Mouse (Mus musculus) thymus, postnatal 14 days (tissue): Measurements from ENCODE around the gene Hoxd10.
A peak's percentile ranks its signal among the peaks of the same experiment; 100 is the strongest.

Experiments used
- DNase-seq: peaks from one replicate; pipeline ENCODE4 v3.0.0; 2021

The Hoxd10 gene

GRCm38 (mm10) chr2:74696442-74697335 lies 5.0 kb downstream of the Hoxd10 start:
- DNase-seq = no peak

- no peak for DNase-seq
These were observed 5.9 kb downstream of the Hoxd10 start, which contains the start of gene Hoxd9 for GRCm38 (mm10) chr2:74697567-74698121. TSS of gene Hoxd9 (plus strand) at chr2:74697727.

DNA sequence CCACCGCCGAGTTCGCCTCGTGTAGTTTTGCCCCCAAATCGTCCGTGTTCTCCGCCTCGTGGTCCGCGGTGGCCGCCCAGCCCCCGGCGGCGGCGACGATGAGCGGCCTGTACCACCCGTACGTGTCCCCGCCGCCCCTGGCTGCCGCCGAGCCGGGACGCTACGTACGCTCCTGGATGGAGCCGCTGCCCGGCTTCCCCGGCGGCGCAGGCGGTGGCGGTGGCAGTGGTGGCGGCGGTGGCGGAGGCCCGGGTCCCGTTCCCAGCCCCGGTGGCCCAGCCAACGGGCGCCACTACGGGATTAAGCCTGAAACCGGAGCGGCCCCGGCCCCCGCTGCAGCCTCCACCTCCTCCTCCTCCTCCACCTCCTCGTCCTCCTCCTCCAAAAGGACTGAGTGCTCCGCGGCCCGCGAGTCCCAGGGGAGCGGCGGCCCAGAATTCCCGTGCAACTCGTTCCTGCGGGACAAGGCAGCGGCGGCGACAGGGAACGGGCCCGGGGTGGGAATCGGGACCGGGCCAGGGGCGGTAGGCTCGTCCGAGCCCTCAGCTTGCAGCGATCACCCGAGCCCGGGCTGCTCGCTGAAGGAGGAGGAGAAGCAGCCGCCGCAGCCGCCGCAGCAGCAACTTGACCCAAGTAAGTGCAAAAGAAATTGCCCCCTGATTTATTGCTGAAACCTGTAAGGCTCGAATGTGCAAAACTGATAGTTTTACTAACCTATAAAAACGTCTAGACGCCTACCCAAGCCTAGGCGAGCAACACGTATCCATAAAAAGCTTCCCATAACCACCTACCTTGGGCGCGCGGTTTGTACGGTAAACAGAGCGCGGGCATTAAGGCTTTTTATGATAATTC lies 6.7 kb downstream of the Hoxd10 start:
- DNase-seq = no peak

DNA sequence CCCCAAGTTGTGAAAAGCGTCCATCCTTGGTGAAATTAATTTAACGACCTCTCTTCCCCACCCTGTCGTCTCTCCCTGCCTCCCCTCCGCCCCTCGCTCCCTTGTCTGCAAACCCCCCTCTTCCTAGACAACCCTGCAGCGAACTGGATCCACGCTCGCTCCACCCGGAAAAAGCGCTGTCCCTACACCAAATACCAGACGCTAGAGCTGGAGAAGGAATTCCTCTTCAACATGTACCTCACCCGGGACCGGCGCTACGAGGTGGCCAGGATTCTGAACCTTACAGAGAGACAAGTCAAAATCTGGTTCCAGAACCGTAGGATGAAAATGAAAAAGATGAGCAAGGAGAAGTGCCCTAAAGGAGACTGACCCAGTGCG lies 7.3 kb downstream of the Hoxd10 start:
- DNase-seq = no peak

DNA sequence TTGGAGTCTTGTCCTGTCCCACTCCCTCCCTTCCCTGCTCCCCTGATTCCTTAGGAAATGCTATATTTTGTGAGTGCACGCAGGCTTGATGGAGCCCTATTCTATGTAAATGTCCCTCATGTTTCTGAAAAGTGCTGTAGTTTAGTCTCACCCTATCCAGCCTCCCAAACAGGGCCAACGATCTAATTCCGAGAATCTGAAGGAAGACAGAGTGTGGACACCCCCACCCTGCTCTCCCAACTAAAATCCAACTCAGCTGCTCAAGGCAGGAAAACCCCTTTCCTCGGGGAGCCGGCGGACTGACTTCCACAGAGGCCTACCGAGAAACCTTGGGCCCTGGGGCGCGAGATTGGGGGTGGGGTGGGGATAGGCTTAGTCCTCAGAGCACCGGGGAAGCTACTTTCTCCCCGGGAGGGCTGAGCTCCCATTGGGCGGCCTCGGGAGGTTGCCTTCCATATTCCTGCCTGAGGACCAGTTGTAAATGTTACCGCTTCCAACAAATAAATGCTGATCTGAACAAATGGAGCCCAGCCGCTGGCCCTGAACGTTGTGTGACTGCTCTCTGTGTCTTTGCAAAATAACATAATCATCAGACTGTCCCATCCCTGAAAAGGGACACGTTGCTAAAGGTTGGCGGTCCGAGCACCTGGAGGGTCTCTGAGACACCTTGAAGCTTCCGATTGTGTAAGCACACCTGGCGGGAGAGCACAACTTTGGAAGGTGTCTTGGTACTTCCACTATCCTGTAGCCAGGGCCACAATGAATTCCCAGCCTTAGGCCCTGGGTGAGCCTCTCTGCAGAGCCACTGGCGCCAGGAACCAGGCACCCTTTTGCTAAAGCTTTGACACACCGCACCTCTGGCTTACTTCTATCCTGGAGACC lies 8.2 kb downstream of the Hoxd10 start:
- DNase-seq = no peak

- DNase-seq = no peak
These were observed 8.9 kb downstream of the Hoxd10 start for GRCm38 (mm10) chr2:74700546-74701112.

DNA sequence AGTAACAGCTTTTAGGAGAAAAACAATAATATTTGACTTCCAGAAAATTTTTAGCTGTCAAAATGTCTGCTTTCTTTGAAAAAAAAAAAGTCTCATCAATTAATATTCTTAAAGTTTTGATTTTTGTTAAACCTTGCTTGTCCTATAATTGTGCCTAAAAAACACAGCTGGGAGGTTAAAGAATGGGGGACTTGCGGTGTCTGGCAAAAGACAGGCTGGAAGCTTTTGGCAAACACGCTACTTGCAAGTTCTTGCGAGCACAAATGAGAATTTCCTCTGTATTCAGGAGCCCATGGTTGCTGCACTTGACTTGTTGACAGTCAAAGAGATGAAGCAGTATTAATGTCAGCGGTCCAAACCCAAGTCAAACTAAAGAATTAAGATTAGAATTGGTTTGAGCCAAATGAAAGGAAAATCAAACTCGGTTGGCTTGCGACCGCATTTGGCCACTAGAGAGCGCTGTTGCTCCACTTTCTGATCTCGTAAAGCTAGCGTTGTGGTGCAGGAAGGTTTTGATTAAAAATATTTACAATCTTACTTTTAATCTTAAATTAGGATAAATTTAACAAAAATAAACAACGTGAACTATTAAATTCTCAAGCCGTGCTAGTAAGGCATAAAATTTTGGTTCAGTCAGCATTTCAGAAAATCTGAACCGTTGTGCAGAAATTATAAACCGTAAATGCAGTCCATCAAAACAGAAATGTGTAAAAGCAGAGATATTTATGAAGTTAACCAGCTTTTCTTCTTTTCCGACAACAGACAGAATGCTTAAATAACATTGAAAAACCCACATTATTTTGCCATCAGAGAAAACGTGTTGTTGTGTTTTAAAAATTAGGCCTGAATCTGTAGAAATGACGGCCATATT lies 10.5 kb downstream of the Hoxd10 start:
- peak; percentile 66 for DNase-seq

DNA sequence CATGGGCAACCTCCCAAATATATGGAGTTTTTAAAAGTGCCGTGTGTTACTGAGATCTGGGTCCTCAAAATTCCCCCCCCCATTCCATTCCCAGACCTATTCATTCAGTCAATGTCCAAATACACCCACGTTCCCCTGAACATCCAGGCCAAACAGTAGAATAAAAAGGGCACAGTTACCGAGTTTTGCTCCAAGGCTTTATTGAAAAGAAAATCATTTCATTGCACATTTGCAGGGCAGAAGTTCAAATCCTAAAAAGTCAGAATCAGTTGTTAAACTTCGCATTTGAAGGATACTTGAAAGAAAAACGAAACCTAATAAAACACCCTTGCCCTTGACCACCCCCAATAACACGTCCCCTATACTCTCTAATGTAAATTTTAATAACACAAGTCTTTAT lies 11.1 kb downstream of the Hoxd10 start:
- DNase-seq = no peak

- no peak for DNase-seq
These were observed 11.6 kb downstream of the Hoxd10 start for GRCm38 (mm10) chr2:74703317-74703716.

GRCm38 (mm10) chr2:74703720-74704392 lies 12.1 kb downstream of the Hoxd10 start:
- no peak for DNase-seq

GRCm38 (mm10) chr2:74704393-74704998 lies 12.8 kb downstream of the Hoxd10 start, which contains the start of gene Hoxd8:
TSS of gene Hoxd8 (plus strand) at chr2:74704615.
- peak; percentile 44 for DNase-seq

GRCm38 (mm10) chr2:74704999-74705466 lies 13.3 kb downstream of the Hoxd10 start:
- DNase-seq = no peak

GRCm38 (mm10) chr2:74705467-74706089 lies 13.9 kb downstream of the Hoxd10 start:
- DNase-seq = no peak

DNA sequence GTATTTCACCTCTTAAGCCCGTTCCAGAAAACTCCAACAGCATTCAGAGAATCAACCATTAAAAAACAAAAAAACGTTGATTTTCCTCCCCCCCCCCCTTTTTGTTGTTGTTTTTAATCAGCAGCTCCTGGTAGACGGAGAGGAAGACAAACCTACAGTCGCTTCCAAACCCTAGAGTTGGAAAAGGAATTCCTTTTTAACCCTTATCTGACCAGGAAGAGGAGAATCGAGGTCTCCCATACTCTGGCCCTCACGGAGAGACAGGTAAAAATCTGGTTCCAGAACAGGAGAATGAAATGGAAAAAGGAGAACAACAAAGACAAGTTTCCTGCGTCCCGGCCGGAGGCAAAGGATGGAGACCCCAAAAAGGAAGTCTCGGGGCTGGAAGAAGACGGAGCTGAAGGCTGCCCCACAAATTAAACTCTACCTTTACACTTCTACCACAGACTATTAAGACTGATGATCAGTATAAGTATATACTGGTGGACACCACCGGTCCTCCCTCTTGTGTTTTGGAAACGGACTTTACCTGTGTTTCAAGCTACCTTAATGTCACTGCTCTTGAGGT lies 14.8 kb downstream of the Hoxd10 start:
- no peak for DNase-seq

DNA sequence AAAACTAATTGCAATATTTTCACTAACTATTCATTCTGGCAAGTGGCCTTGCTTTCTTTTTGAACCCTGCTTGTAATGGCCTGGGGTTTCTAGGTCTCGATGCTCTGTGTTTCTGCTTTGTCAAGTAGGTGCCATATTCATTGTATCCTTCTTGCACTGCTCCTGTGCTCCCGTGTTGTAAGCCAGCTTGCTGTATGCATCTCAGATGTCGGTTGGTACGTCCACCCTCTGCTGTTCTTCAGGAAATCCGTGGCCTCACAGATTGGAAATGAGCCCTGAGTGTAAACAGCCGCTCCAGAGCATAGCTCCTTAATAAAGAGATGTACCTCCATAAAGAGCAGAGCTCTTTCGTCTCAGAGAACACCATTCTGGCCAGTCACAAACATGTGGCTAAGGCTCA lies 15.9 kb downstream of the Hoxd10 start:
- DNase-seq = no peak

DNA sequence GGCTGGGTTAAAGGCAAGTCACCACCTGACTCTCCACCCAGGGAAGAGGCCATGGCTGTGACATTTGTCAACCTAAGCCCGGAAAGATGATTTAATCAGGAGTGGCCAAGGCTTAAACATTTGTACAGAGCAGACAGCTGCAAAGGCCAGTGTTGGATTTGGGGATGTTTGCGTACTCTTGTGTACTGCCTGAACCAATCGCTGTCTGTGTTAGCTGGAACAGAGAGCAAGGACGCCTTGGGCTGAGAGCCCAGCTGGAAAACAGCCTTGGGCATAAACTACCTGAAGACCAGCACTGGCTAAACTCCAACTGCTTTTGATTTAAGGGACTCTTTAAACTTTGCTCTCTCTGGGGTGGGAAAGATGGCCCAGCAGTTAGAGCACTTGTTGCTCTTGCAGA lies 17.0 kb downstream of the Hoxd10 start:
- DNase-seq = no peak

- no peak for DNase-seq
These were observed 18.0 kb downstream of the Hoxd10 start for GRCm38 (mm10) chr2:74709465-74710419.
